Mouse (Mus musculus): ENCODE measurements around the gene Lrrn3. TPM values are rescaled to one million over a fixed set of nuclear protein-coding genes. Genes with fewer than 3 reads are reported as not detected.
A peak's percentile ranks its signal among the peaks of the same experiment; 100 is the strongest.

Gene Lrrn3
- total RNA-seq, 2 experiments from 2014 or later, result 0.23 to 0.24 TPM

GRCm38 (mm10) chr12:41436206-41436985 is 49.8 kb downstream of the Lrrn3 start:
- DNase-seq (ENCODE audit: low spot score), result no peak

DNA sequence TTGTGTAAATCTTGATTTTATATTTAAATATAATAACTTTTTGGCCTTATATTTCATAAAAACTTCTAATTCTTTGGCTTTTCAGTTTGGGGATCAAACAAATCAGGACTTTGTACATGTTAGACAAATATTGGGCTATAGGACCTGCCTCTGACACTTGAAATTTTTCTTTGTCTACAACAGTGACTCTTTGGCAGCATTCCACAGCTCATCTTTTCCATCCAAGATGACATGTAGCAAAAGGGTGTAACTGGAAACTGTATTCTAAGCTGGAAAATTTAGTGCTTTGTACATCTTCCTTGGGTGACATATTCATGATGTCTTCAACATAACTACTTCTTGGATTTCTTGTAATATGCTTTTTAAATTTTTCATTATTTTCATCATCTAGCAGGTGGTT is 57.4 kb downstream of the Lrrn3 start:
- no peak for DNase-seq (ENCODE audit: low spot score)

DNA sequence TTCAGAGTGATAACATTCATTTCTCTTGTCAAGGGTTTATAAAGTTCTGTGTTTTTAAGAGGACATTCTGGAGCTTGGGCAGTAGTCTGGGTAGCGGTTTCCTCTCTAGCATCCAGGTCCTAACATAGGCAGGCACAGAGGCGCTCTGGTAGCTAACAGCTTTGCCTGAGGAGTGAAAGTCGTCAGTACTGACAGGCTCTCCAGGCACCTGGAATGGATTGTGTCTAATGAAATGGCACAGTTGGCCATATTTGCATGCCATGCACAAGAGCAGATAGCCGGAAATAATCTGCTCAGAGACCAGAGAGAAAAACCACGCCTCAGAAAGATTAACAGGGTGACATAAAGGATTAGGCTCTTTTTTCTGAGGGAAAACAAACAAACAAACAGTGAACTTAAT is 58.8 kb downstream of the Lrrn3 start:
- no peak for DNase-seq (ENCODE audit: low spot score)

DNA sequence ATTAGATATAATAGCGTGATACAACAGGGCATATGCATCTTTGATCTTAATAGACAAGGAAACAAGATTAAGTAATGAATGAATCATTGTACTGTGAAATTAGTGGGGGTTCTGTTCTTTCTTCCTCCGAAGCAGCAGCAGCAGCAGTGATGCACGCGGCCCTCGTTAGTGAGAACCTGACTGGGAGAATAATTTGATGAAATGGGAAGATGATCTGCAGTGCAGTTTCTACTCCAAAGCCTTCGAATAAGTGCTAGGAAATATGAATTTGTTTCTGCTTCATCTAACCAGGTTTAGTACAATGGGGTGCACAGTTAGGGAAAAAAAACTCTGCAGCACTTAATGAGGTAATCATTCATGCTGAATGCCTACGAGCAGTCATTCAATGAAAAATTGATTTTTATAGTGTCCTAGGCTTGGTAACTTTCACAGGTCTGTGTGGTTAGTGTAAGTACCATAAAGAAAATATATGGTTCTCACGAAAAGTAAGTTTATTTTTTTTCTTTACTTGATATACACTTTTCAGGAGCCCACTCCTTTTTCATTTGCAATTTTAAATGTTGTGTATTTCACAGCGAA is 61.0 kb downstream of the Lrrn3 start:
- DNase-seq (ENCODE audit: low spot score), result no peak

- no peak for DNase-seq (ENCODE audit: low spot score)
Observed at GRCm38 (mm10) chr12:41417961-41418360, 68.3 kb downstream of the Lrrn3 start.

DNA sequence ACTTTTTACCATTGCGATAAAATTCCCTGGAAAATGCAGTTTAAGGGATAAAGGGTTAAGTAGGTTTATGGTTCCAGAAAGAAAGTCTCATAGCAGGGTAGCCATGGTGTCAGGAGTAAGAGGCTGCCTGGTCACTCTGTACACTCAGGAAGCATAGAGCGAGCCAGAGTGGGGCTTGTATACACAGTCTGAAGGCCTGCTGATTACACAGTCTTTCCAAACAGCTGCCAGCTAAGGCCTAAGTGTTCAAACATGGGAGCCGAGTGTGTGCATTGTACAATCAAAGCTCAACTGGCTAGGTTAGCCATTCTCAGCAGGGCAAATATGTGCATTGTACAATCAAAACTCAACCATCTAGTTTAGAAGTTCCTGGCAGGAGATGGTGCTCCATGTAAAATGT is 69.1 kb downstream of the Lrrn3 start:
- DNase-seq (ENCODE audit: low spot score), result no peak

- no peak for DNase-seq (ENCODE audit: low spot score)
Observed at GRCm38 (mm10) chr12:41416635-41417034, 69.6 kb downstream of the Lrrn3 start.

GRCm38 (mm10) chr12:41409431-41409830 is 76.8 kb downstream of the Lrrn3 start:
- peak; percentile 38 for DNase-seq (ENCODE audit: low spot score)

GRCm38 (mm10) chr12:41401923-41402322 is 84.3 kb downstream of the Lrrn3 start:
- no peak for DNase-seq (ENCODE audit: low spot score)

Data from gastrocnemius, adult 18-20 months (tissue).